Mouse (Mus musculus): ENCODE data around the gene Tpst2.
A peak's percentile ranks its signal among the peaks of the same experiment; 100 is the strongest.

Tpst2 gene

GRCm38 (mm10) chr5:112276267-112276873 is at the start of gene Tpst2:
TSS of gene Tpst2 (plus strand) at chr5:112276691.
- peak; percentile 98 to 99 for DNase-seq (ENCODE audit: low spot score in 2 of 2)

GRCm38 (mm10) chr5:112227354-112227753 is 49.1 kb upstream of the Tpst2 start:
- DNase-seq (ENCODE audit: low spot score in 2 of 2), result peak in 1 of 2 experiments; percentile 30

- no peak for DNase-seq (ENCODE audit: low spot score in 2 of 2)
These were observed 48.6 kb upstream of the Tpst2 start for GRCm38 (mm10) chr5:112227898-112228239.

- peak; percentile 49 to 55 for DNase-seq (ENCODE audit: low spot score in 2 of 2)
These were observed 48.0 kb upstream of the Tpst2 start for GRCm38 (mm10) chr5:112228240-112229076.

- DNase-seq (ENCODE audit: low spot score in 2 of 2), result no peak
These were observed 40.7 kb upstream of the Tpst2 start for GRCm38 (mm10) chr5:112235806-112236205.

- no peak for DNase-seq (ENCODE audit: low spot score in 2 of 2)
These were observed 39.9 kb upstream of the Tpst2 start for GRCm38 (mm10) chr5:112236631-112237030.

- DNase-seq (ENCODE audit: low spot score in 2 of 2), result no peak
These were observed 39.1 kb upstream of the Tpst2 start for GRCm38 (mm10) chr5:112237439-112237838.

- DNase-seq (ENCODE audit: low spot score in 2 of 2), result no peak
These were observed 38.5 kb upstream of the Tpst2 start for GRCm38 (mm10) chr5:112237866-112238570.

- DNase-seq (ENCODE audit: low spot score in 2 of 2), result no peak
These were observed 37.6 kb upstream of the Tpst2 start for GRCm38 (mm10) chr5:112238781-112239482.

GRCm38 (mm10) chr5:112240761-112241160 is 35.7 kb upstream of the Tpst2 start:
- DNase-seq (ENCODE audit: low spot score in 2 of 2), result peak; percentile 90 to 94

- DNase-seq (ENCODE audit: low spot score in 2 of 2), result no peak
These were observed 34.6 kb upstream of the Tpst2 start for GRCm38 (mm10) chr5:112241849-112242248.

GRCm38 (mm10) chr5:112242361-112242778 is 34.1 kb upstream of the Tpst2 start:
- DNase-seq (ENCODE audit: low spot score in 2 of 2), result no peak

GRCm38 (mm10) chr5:112243041-112243440 is 33.5 kb upstream of the Tpst2 start:
- DNase-seq (ENCODE audit: low spot score in 2 of 2), result no peak

- no peak for DNase-seq (ENCODE audit: low spot score in 2 of 2)
These were observed 32.8 kb upstream of the Tpst2 start for GRCm38 (mm10) chr5:112243539-112244274.

GRCm38 (mm10) chr5:112244275-112244562 is 32.3 kb upstream of the Tpst2 start:
- no peak for DNase-seq (ENCODE audit: low spot score in 2 of 2)

- no peak for DNase-seq (ENCODE audit: low spot score in 2 of 2)
These were observed 31.4 kb upstream of the Tpst2 start for GRCm38 (mm10) chr5:112244890-112245615.

- no peak for DNase-seq (ENCODE audit: low spot score in 2 of 2)
These were observed 29.1 kb upstream of the Tpst2 start for GRCm38 (mm10) chr5:112247399-112247798.

GRCm38 (mm10) chr5:112249106-112249505 is 27.4 kb upstream of the Tpst2 start:
- no peak for DNase-seq (ENCODE audit: low spot score in 2 of 2)

GRCm38 (mm10) chr5:112252400-112252799 is 24.1 kb upstream of the Tpst2 start, which contains the start of gene Cryba4:
TSS of gene Cryba4 (minus strand) at chr5:112252518.
- DNase-seq (ENCODE audit: low spot score in 2 of 2), result no peak

GRCm38 (mm10) chr5:112253169-112253568 is 23.3 kb upstream of the Tpst2 start:
- no peak for DNase-seq (ENCODE audit: low spot score in 2 of 2)
